ENCODE assay signal across 13 mouse cellular contexts in genomic region chr4:65686258-65687005, GRCm38 (mm10).
A peak's percentile ranks its signal among the peaks of the same experiment; 100 is the strongest.
DNase-seq lines count a peak whose midpoint lies in the region; ATAC-seq and TF ChIP-seq lines count a peak whose summit lies in the region.
"Had no signal": no experiment of that assay in that cellular context is flagged by ENCODE, and none has a peak within 500 bp of the region (broad histone marks: within the 10 kb centered on the region; RNA-seq: fewer than 3 reads in every experiment).

No protein-coding gene starts in this region.

- H3K4me2 ChIP-seq in embryonic facial prominence, embryonic 12.5 days (replicated peaks) = no peak overlapping the region
- no peak overlapping the region for H3K4me2 ChIP-seq in forebrain, postnatal 0 days (ENCODE audit: low read depth)
- H3K4me2 ChIP-seq in midbrain, embryonic 11.5 days = no peak overlapping the region
- no peak overlapping the region for H3K4me2 ChIP-seq in neural tube, embryonic 14.5 days (ENCODE audit: low read depth, low read length)
- no peak overlapping the region for H3K4me2 ChIP-seq in liver, embryonic 12.5 days
- H3K4me2 ChIP-seq: limb, embryonic 12.5 days had no signal

- no peaks in the 10 kb centered on the region for H3K9me3 ChIP-seq in embryonic facial prominence, embryonic 12.5 days
- no peaks in the 10 kb centered on the region for H3K9me3 ChIP-seq in forebrain, postnatal 0 days (ENCODE audit: low read length)
- no peaks in the 10 kb centered on the region for H3K9me3 ChIP-seq in midbrain, embryonic 11.5 days (ENCODE audit: control insufficient read depth, low read length)
- H3K9me3 ChIP-seq in neural tube, embryonic 14.5 days (ENCODE audit: control insufficient read depth, low read length) = no peaks in the 10 kb centered on the region
- H3K9me3 ChIP-seq in liver, embryonic 12.5 days (replicated peaks) = no peaks in the 10 kb centered on the region
- H3K9me3 ChIP-seq: limb, embryonic 12.5 days had no signal

- TF ChIP-seq CTCF in forebrain, postnatal 0 days (IDR thresholded peaks at IDR 0.05; ENCODE audit: low read depth) = no peak
- no peak for TF ChIP-seq CTCF in layer of hippocampus, adult 2 months (conservative IDR thresholded peaks at IDR 0.05)

- no peak overlapping the region for H3K9ac ChIP-seq in embryonic facial prominence, embryonic 12.5 days
- no peak overlapping the region for H3K9ac ChIP-seq in forebrain, postnatal 0 days
- H3K9ac ChIP-seq in midbrain, embryonic 11.5 days (ENCODE audit: low read length) = no peak overlapping the region
- H3K9ac ChIP-seq in neural tube, embryonic 14.5 days (replicated peaks; ENCODE audit: low read depth, low read length) = no peak overlapping the region
- no peak overlapping the region for H3K9ac ChIP-seq in liver, embryonic 12.5 days
- H3K9ac ChIP-seq: limb, embryonic 12.5 days; liver, postnatal 0 days had no signal

- H3K4me3 ChIP-seq in embryonic facial prominence, embryonic 12.5 days = no peak overlapping the region
- H3K4me3 ChIP-seq in forebrain, postnatal 0 days (ENCODE audit: low read depth, low read length) = no peak overlapping the region
- H3K4me3 ChIP-seq in midbrain, embryonic 11.5 days (ENCODE audit: low read depth, low read length) = no peak overlapping the region
- no peak overlapping the region for H3K4me3 ChIP-seq in neural tube, embryonic 14.5 days (ENCODE audit: low read depth, low read length)
- no peak overlapping the region for H3K4me3 ChIP-seq in layer of hippocampus, adult 2 months
- H3K4me3 ChIP-seq in liver, embryonic 12.5 days = no peak overlapping the region
- H3K4me3 ChIP-seq: heart, adult 2 months; limb, embryonic 12.5 days had no signal

- no peaks in the 10 kb centered on the region for H3K36me3 ChIP-seq in embryonic facial prominence, embryonic 12.5 days
- H3K36me3 ChIP-seq in forebrain, postnatal 0 days (ENCODE audit: insufficient read depth) = no peaks in the 10 kb centered on the region
- H3K36me3 ChIP-seq in midbrain, embryonic 11.5 days (ENCODE audit: control insufficient read depth, insufficient read depth, low read length) = no peaks in the 10 kb centered on the region
- no peaks in the 10 kb centered on the region for H3K36me3 ChIP-seq in neural tube, embryonic 14.5 days (ENCODE audit: control insufficient read depth, insufficient read depth, low read length)
- no peaks in the 10 kb centered on the region for H3K36me3 ChIP-seq in liver, embryonic 12.5 days
- H3K36me3 ChIP-seq: limb, embryonic 12.5 days had no signal

- H3K27me3 ChIP-seq in embryonic facial prominence, embryonic 12.5 days = no peaks in the 10 kb centered on the region
- H3K27me3 ChIP-seq in forebrain, postnatal 0 days (ENCODE audit: insufficient read depth, low read length) = no peaks in the 10 kb centered on the region
- H3K27me3 ChIP-seq in midbrain, embryonic 11.5 days (ENCODE audit: control insufficient read depth, insufficient read depth, low read length) = no peaks in the 10 kb centered on the region
- H3K27me3 ChIP-seq in neural tube, embryonic 14.5 days (ENCODE audit: control insufficient read depth, insufficient read depth, low read length) = no peaks in the 10 kb centered on the region
- no peaks in the 10 kb centered on the region for H3K27me3 ChIP-seq in liver, embryonic 12.5 days (replicated peaks)
- H3K27me3 ChIP-seq: limb, embryonic 12.5 days had no signal

- DNase-seq in forebrain, postnatal 0 days = no peak
- no peak for DNase-seq in midbrain, embryonic 11.5 days (ENCODE audit: low spot score, missing footprints)
- DNase-seq in layer of hippocampus, adult 2 months (ENCODE audit: low spot score in 2 of 2) = no peak
- no peak for DNase-seq in T-cell, adult 2 months (ENCODE audit: low spot score)
- DNase-seq: cerebellum, adult 9-11 months; heart, adult 2 months; kidney, adult 9 months; liver, postnatal 0 days; thymus, postnatal 14 days had no signal

- H3K27ac ChIP-seq in embryonic facial prominence, embryonic 12.5 days = no peak overlapping the region
- no peak overlapping the region for H3K27ac ChIP-seq in forebrain, postnatal 0 days (ENCODE audit: low read depth, low read length)
- no peak overlapping the region for H3K27ac ChIP-seq in midbrain, embryonic 11.5 days (ENCODE audit: low read depth, low read length)
- H3K27ac ChIP-seq in neural tube, embryonic 14.5 days (ENCODE audit: low read depth, low read length) = peak overlapping the region; percentile 10; the same call in 1 of the 2 replicates
- H3K27ac ChIP-seq in layer of hippocampus, adult 2 months = no peak overlapping the region
- H3K27ac ChIP-seq in liver, embryonic 12.5 days = no peak overlapping the region
- H3K27ac ChIP-seq: heart, adult 2 months; limb, embryonic 12.5 days had no signal

- peak; percentile 75 for ATAC-seq in embryonic facial prominence, embryonic 12.5 days (ENCODE audit: insufficient number of reproducible peaks, insufficient read depth, low FRiP score, low TSS enrichment)
- peak; percentile 84 for ATAC-seq in forebrain, postnatal 0 days
- ATAC-seq in midbrain, embryonic 11.5 days (ENCODE audit: low FRiP score) = peak; percentile 75
- ATAC-seq in neural tube, embryonic 14.5 days (ENCODE audit: low read depth) = peak; percentile 87
- no peak for ATAC-seq in liver, embryonic 12.5 days
- ATAC-seq: liver, postnatal 0 days had no signal

- WGBS in embryonic facial prominence, embryonic 12.5 days = 38% methylated on average over 3 of the region's 3 CpGs
- WGBS in forebrain, postnatal 0 days = 23% methylated on average over 3 of the region's 3 CpGs
- WGBS in midbrain, embryonic 11.5 days = 34% methylated on average over 3 of the region's 3 CpGs
- WGBS in neural tube, embryonic 14.5 days = 15% methylated on average over 3 of the region's 3 CpGs
- WGBS in liver, embryonic 12.5 days (ENCODE audit: insufficient replicate concordance) = 55% methylated on average over 3 of the region's 3 CpGs

- H3K4me1 ChIP-seq in embryonic facial prominence, embryonic 12.5 days = no peaks in the 10 kb centered on the region
- H3K4me1 ChIP-seq in forebrain, postnatal 0 days (ENCODE audit: insufficient read depth) = no peaks in the 10 kb centered on the region
- peaks cover 3% of the 10 kb centered on the region; the same call in 1 of the 2 replicates for H3K4me1 ChIP-seq in midbrain, embryonic 11.5 days (ENCODE audit: control insufficient read depth, insufficient read depth, low read length)
- H3K4me1 ChIP-seq in neural tube, embryonic 14.5 days (ENCODE audit: control insufficient read depth, insufficient read depth, low read length) = no peaks in the 10 kb centered on the region
- no peaks in the 10 kb centered on the region for H3K4me1 ChIP-seq in liver, embryonic 12.5 days
